Mouse (Mus musculus): ENCODE results near the gene Zfp318. TPM values are rescaled to one million over a fixed set of nuclear protein-coding genes. Genes with fewer than 3 reads are reported as not detected.

Gene Zfp318
- polyA plus RNA-seq, 1 experiment from 2014 or later: 14.6 TPM

Other genes with a start within 250 kb of the Zfp318 start
- gene Rsph9, start 239.5 kb upstream of the Zfp318 start, polyA plus RNA-seq (2014; fragmentation: Nextera tagmentation; extraction: Ambion mirVana): 11.7 and 14.6 TPM in 2 replicates
- gene Mad2l1bp, start 230.2 kb upstream of the Zfp318 start, polyA plus RNA-seq (2014; fragmentation: Nextera tagmentation; extraction: Ambion mirVana): 32.2 and 34.4 TPM in 2 replicates
- gene Gtpbp2, start 222.7 kb upstream of the Zfp318 start, polyA plus RNA-seq (2014; fragmentation: Nextera tagmentation; extraction: Ambion mirVana): 29.9 and 30.7 TPM in 2 replicates
- 9.7 and 12.8 TPM in 2 replicates for gene Polh, start 181.1 kb upstream of the Zfp318 start, polyA plus RNA-seq (2014; fragmentation: Nextera tagmentation; extraction: Ambion mirVana)
- gene Xpo5, start 180.9 kb upstream of the Zfp318 start, polyA plus RNA-seq (2014; fragmentation: Nextera tagmentation; extraction: Ambion mirVana): 54.1 and 61.0 TPM in 2 replicates
- 93.7 and 96.4 TPM in 2 replicates for gene Polr1c, start 135.7 kb upstream of the Zfp318 start, polyA plus RNA-seq (2014; fragmentation: Nextera tagmentation; extraction: Ambion mirVana)
- gene Yipf3, start 135.7 kb upstream of the Zfp318 start, polyA plus RNA-seq (2014; fragmentation: Nextera tagmentation; extraction: Ambion mirVana): 102 and 112 TPM in 2 replicates
- gene Lrrc73, start 130.2 kb upstream of the Zfp318 start, polyA plus RNA-seq (2014; fragmentation: Nextera tagmentation; extraction: Ambion mirVana): 0.55 and 0.65 TPM in 2 replicates
- 32.4 and 35.7 TPM in 2 replicates for gene Tjap1, start 100.7 kb upstream of the Zfp318 start, polyA plus RNA-seq (2014; fragmentation: Nextera tagmentation; extraction: Ambion mirVana)
- gene Dlk2, start 86.3 kb upstream of the Zfp318 start, polyA plus RNA-seq (2014; fragmentation: Nextera tagmentation; extraction: Ambion mirVana): 0.19 and 0.58 TPM in 2 replicates
- gene Abcc10, start 55.4 kb upstream of the Zfp318 start, polyA plus RNA-seq (2014; fragmentation: Nextera tagmentation; extraction: Ambion mirVana): 5.4 and 5.6 TPM in 2 replicates
- 0.57 and 0.67 TPM in 2 replicates for gene Crip3, start 45.2 kb downstream of the Zfp318 start, polyA plus RNA-seq (2014; fragmentation: Nextera tagmentation; extraction: Ambion mirVana)
- not detected in 2 replicates for gene Slc22a7, start 54.7 kb downstream of the Zfp318 start, polyA plus RNA-seq (2014; fragmentation: Nextera tagmentation; extraction: Ambion mirVana)
- gene Ttbk1, start 103.9 kb downstream of the Zfp318 start, polyA plus RNA-seq (2014; fragmentation: Nextera tagmentation; extraction: Ambion mirVana): 0.32 and 0.39 TPM in 2 replicates
- 58.4 and 64.4 TPM in 2 replicates for gene Dnph1, start 113.0 kb downstream of the Zfp318 start, polyA plus RNA-seq (2014; fragmentation: Nextera tagmentation; extraction: Ambion mirVana)
- 3.8 and 3.9 TPM in 2 replicates for gene Cul9, start 162.7 kb downstream of the Zfp318 start, polyA plus RNA-seq (2014; fragmentation: Nextera tagmentation; extraction: Ambion mirVana)
- 11.9 and 12.4 TPM in 2 replicates for gene Srf, start 172.4 kb downstream of the Zfp318 start, polyA plus RNA-seq (2014; fragmentation: Nextera tagmentation; extraction: Ambion mirVana)
- gene Ptk7, start 245.8 kb downstream of the Zfp318 start, polyA plus RNA-seq (2014; fragmentation: Nextera tagmentation; extraction: Ambion mirVana): 54.0 and 56.6 TPM in 2 replicates

All from intestine, embryonic 14.5 days (tissue).